Mouse (Mus musculus): ENCODE data around the gene Pitpnm2.

Gene Pitpnm2

GRCm38 (mm10) chr5:124093852-124094604 is 155.5 kb downstream of the Pitpnm2 start:
- DNase-seq (ENCODE audit: low spot score) = no peak

GRCm38 (mm10) chr5:124093120-124093794 is 156.3 kb downstream of the Pitpnm2 start:
- DNase-seq (ENCODE audit: low spot score) = peak; percentile 79

GRCm38 (mm10) chr5:124091951-124092406 is 157.6 kb downstream of the Pitpnm2 start:
- no peak for DNase-seq (ENCODE audit: low spot score)

GRCm38 (mm10) chr5:124089868-124090267 is 159.7 kb downstream of the Pitpnm2 start:
- no peak for DNase-seq (ENCODE audit: low spot score)

- DNase-seq (ENCODE audit: low spot score) = no peak
Observed at GRCm38 (mm10) chr5:124086876-124087275, 162.7 kb downstream of the Pitpnm2 start.

- no peak for DNase-seq (ENCODE audit: low spot score)
Observed at GRCm38 (mm10) chr5:124085513-124085912, 164.0 kb downstream of the Pitpnm2 start.

- peak; percentile 93 for DNase-seq (ENCODE audit: low spot score)
Observed at GRCm38 (mm10) chr5:124084588-124085173, 164.9 kb downstream of the Pitpnm2 start.

GRCm38 (mm10) chr5:124083850-124084587 is 165.5 kb downstream of the Pitpnm2 start:
- no peak for DNase-seq (ENCODE audit: low spot score)

GRCm38 (mm10) chr5:124082941-124083688 is 166.4 kb downstream of the Pitpnm2 start:
- DNase-seq (ENCODE audit: low spot score) = no peak

GRCm38 (mm10) chr5:124082447-124082846 is 167.1 kb downstream of the Pitpnm2 start:
- DNase-seq (ENCODE audit: low spot score) = no peak

GRCm38 (mm10) chr5:124079880-124080279 is 169.7 kb downstream of the Pitpnm2 start:
- DNase-seq (ENCODE audit: low spot score) = no peak

- no peak for DNase-seq (ENCODE audit: low spot score)
Observed at GRCm38 (mm10) chr5:124078794-124079416, 170.7 kb downstream of the Pitpnm2 start.

- DNase-seq (ENCODE audit: low spot score) = no peak
Observed at GRCm38 (mm10) chr5:124077856-124078460, 171.6 kb downstream of the Pitpnm2 start.

GRCm38 (mm10) chr5:124077241-124077640 is 172.3 kb downstream of the Pitpnm2 start:
- DNase-seq (ENCODE audit: low spot score) = no peak

- no peak for DNase-seq (ENCODE audit: low spot score)
Observed at GRCm38 (mm10) chr5:124076559-124076958, 173.0 kb downstream of the Pitpnm2 start.

GRCm38 (mm10) chr5:124075716-124076115 is 173.8 kb downstream of the Pitpnm2 start:
- DNase-seq (ENCODE audit: low spot score) = no peak

- no peak for DNase-seq (ENCODE audit: low spot score)
Observed at GRCm38 (mm10) chr5:124074845-124075307, 174.7 kb downstream of the Pitpnm2 start.

GRCm38 (mm10) chr5:124073682-124074081 is 175.9 kb downstream of the Pitpnm2 start:
- DNase-seq (ENCODE audit: low spot score) = no peak

- no peak for DNase-seq (ENCODE audit: low spot score)
Observed at GRCm38 (mm10) chr5:124069657-124070056, 179.9 kb downstream of the Pitpnm2 start.

Data from testis, postnatal 10 days (tissue).